Mouse (Mus musculus): Measurements from ENCODE around the gene Pitpna.

DNA sequence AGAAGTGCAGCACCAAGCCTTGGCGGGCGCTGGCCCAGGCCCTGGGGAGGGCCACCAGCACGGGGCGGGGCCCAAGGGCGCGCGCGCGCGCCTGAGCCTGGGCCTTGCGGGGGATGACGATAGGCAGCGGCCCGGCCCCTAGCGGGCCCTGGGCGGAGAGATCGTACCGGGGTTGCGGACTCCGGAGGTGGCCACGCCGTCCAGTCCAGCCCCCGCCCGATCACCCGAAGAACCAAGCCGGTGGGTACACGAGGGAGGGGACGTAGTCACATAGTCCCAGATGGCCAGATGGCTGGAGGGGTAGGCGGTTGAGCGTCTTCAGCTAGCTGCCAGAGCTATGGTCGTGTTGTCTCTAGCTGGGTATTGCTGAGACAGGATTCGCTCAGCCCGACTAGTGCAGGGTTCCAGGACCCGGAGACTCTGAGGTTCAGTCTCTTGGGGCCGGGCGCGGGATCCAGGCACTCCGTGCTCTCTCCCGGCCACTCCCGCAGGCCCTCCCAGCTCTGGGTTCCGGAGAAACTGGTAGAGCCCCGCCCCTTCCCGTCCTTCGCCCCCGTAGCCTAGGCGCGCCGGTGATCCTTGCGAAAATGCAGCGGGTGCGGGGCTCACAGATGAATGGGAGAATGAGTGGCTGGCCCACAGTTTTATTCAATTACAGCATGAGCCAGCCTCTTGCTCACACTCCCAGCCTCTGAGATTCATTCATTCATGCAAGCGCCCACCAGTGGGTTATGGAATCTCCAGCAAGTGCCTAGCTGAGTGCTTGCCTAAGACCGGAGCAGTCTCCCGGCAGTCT, 63.7 kb downstream of the Pitpna start:
- TF ChIP-seq CTCF (IDR thresholded peaks at IDR 0.05; ENCODE audit: extremely low read depth, insufficient read length, insufficient replicate concordance, low read depth, low read length): no peak
- peak; percentile 14; the same call in 1 of the 2 replicates for TF ChIP-seq POLR2A (IDR thresholded peaks at IDR 0.05; ENCODE audit: low read depth, low read length)

All from small intestine, adult 2 months (tissue).